Mouse (Mus musculus) E14TG2a.4 (cell line): ENCODE measurements around the gene Vwa3b.

Experiments
- CTCF ChIP-seq: conservative IDR thresholded peaks from 2 replicates; pipeline ENCODE4 v1.5.1; 2014; ENCODE audit warnings: low read length
- NANOG ChIP-seq: IDR thresholded peaks from 2 replicates; pipeline ENCODE4 v1.6.1; 2014; ENCODE audit warnings: borderline replicate concordance, low read length, mixed read lengths

GRCm38 (mm10) chr1:37013687-37014086 lies 12.7 kb upstream of the Vwa3b start:
- no peak for TF ChIP-seq CTCF
- no peak for TF ChIP-seq NANOG
